Mouse (Mus musculus) adrenal gland, adult 8-10 months (tissue): ENCODE results near the gene Vmn1r69. TPM values are rescaled to one million over a fixed set of nuclear protein-coding genes. Genes with fewer than 3 reads are reported as not detected.

ENCODE experiments used
- DNase-seq: peaks from one replicate; pipeline ENCODE4 v3.0.0; 2022
- total RNA-seq, 4 experiments: library from RNA; stranded (reverse); gene quantifications; 2 replicates each; pipeline ENCODE4 v1.2.4; 2022

Gene Vmn1r69
- total RNA-seq = not detected

DNA sequence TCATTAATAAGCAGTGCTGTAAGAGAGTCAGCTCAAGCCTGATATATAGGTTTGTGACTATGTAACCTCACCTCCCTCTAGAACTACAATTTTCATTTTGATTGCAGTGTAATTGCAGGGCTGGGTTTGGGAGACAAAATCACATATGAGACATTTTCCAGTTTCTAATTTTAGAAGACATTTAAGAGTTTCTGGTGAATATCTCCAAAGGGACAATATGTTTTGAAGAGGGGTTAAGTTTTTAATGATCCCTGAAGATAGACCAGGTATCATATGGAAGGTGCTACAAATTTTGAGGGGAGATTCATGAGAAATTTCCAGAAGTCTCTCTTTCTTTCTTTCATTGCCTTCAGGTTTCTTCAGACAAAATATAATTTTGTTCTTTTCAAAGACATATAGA lies at the start of gene Vmn1r69:
Gene Vmn1r69, minus strand, starts transcription at position 101 of the 400 bp plus-strand sequence.
- DNase-seq = no peak

DNA sequence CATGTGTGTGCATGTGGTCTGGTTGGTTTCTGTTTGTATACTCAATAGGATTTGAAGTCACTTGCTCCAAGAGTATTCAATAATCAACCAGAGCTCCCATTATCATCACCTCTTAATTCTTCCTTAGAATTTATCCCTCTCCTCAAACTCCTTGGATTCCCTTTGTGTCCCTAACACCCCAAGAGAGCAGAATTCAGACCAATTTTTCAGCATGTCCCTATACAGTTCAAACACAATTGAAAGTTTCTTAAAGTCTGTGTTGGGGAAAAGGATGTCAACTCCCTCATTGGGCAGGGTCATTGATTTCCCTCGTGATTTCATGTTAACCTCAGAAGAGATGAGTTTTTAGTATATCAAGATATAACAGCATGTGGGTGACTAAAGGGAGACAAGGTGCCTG lies 17.8 kb upstream of the Vmn1r69 start, which contains the start of gene Vmn1r70:
Gene Vmn1r70, plus strand, starts transcription at position 301 of the 400 bp plus-strand sequence.
- DNase-seq = no peak

- no peak for DNase-seq
Observed at GRCm38 (mm10) chr7:10558385-10558784, 55.1 kb downstream of the Vmn1r69 start, which contains the start of gene Vmn1r68. Gene Vmn1r68, minus strand, starts transcription at chr7:10558485.

Other genes starting within 250 kb of the Vmn1r69 start
- not detected for gene Vmn1r67, start 170.3 kb downstream of the Vmn1r69 start, total RNA-seq
- 1 to 10 TPM; 2.6 to 5.8 (median 3.6) TPM for gene Zik1, start 118.3 kb downstream of the Vmn1r69 start, total RNA-seq
- not detected for gene Vmn1r68, start 55.2 kb downstream of the Vmn1r69 start, total RNA-seq
- not detected for gene Vmn1r70, start 17.9 kb upstream of the Vmn1r69 start, total RNA-seq
- gene Nlrp4b, start 74.1 kb upstream of the Vmn1r69 start, total RNA-seq = not detected
- gene Vmn1r71, start 140.7 kb upstream of the Vmn1r69 start, total RNA-seq = not detected